Mouse (Mus musculus): Measurements from ENCODE around the gene Macrod2.

Gene Macrod2

GRCm38 (mm10) chr2:141323956-141324460 is 928.9 kb downstream of the Macrod2 start:
- DNase-seq, result no peak

GRCm38 (mm10) chr2:141327296-141327695 is 932.2 kb downstream of the Macrod2 start:
- no peak for DNase-seq

GRCm38 (mm10) chr2:141337708-141338107 is 942.6 kb downstream of the Macrod2 start:
- no peak for DNase-seq

GRCm38 (mm10) chr2:141343988-141344535 is 949.0 kb downstream of the Macrod2 start:
- no peak for DNase-seq

GRCm38 (mm10) chr2:141352623-141353022 is 957.5 kb downstream of the Macrod2 start:
- DNase-seq, result no peak

- no peak for DNase-seq
Observed at GRCm38 (mm10) chr2:141388632-141389031, 993.5 kb downstream of the Macrod2 start.

GRCm38 (mm10) chr2:141391229-141391628 is 996.1 kb downstream of the Macrod2 start:
- DNase-seq, result no peak

- no peak for DNase-seq
Observed at GRCm38 (mm10) chr2:141394806-141395205, 999.7 kb downstream of the Macrod2 start.

- DNase-seq, result no peak
Observed at GRCm38 (mm10) chr2:141408766-141409165, 1013.7 kb downstream of the Macrod2 start.

- DNase-seq, result no peak
Observed at GRCm38 (mm10) chr2:141416436-141416835, 1021.3 kb downstream of the Macrod2 start.

- no peak for DNase-seq
Observed at GRCm38 (mm10) chr2:141416855-141417544, 1021.9 kb downstream of the Macrod2 start.

- no peak for DNase-seq
Observed at GRCm38 (mm10) chr2:141419806-141420205, 1024.7 kb downstream of the Macrod2 start.

- no peak for DNase-seq
Observed at GRCm38 (mm10) chr2:141434084-141434483, 1039.0 kb downstream of the Macrod2 start.

GRCm38 (mm10) chr2:141434731-141435570 is 1039.8 kb downstream of the Macrod2 start:
- DNase-seq, result no peak

- DNase-seq, result no peak
Observed at GRCm38 (mm10) chr2:141441896-141442295, 1046.8 kb downstream of the Macrod2 start.

GRCm38 (mm10) chr2:141449078-141449680 is 1054.1 kb downstream of the Macrod2 start:
- no peak for DNase-seq

GRCm38 (mm10) chr2:141463946-141464345 is 1068.8 kb downstream of the Macrod2 start:
- DNase-seq, result no peak

GRCm38 (mm10) chr2:141472791-141473190 is 1077.7 kb downstream of the Macrod2 start:
- DNase-seq, result no peak

GRCm38 (mm10) chr2:141477585-141477984 is 1082.5 kb downstream of the Macrod2 start:
- no peak for DNase-seq

GRCm38 (mm10) chr2:141490518-141490917 is 1095.4 kb downstream of the Macrod2 start:
- DNase-seq, result no peak

- no peak for DNase-seq
Observed at GRCm38 (mm10) chr2:141505451-141505850, 1110.3 kb downstream of the Macrod2 start.

- DNase-seq, result no peak
Observed at GRCm38 (mm10) chr2:141507929-141508897, 1113.1 kb downstream of the Macrod2 start.
